Comparison of ENCODE assay signal across 8 mouse cellular contexts in genomic region chr7:98489623-98490084, GRCm38 (mm10). TPM values are rescaled to one million over a fixed set of nuclear protein-coding genes. Genes with fewer than 3 reads are reported as not detected.
DNase-seq lines count a peak whose midpoint lies in the region; ATAC-seq and TF ChIP-seq lines count a peak whose summit lies in the region.

No protein-coding gene starts in this region.

- ATAC-seq in intestine, postnatal 0 days, result peak; percentile 60
- peak; percentile 79 for ATAC-seq in limb, embryonic 13.5 days (ENCODE audit: low FRiP score, low read depth)
- peak; percentile 88 for ATAC-seq in midbrain, embryonic 13.5 days

- peak; percentile 56 for TF ChIP-seq CTCF in intestine, postnatal 0 days (IDR thresholded peaks at IDR 0.05; ENCODE audit: low read depth)

- under 1% methylated on average over 50 of the region's 50 CpGs for WGBS in intestine, postnatal 0 days
- under 1% methylated on average over 49 of the region's 50 CpGs for WGBS in limb, embryonic 13.5 days
- WGBS in midbrain, embryonic 13.5 days, result under 1% methylated on average over 50 of the region's 50 CpGs

- no peak overlapping the region for H3K27ac ChIP-seq in intestine, postnatal 0 days (ENCODE audit: low read depth, low read length)
- H3K27ac ChIP-seq in limb, embryonic 13.5 days, result no peak overlapping the region
- no peak overlapping the region for H3K27ac ChIP-seq in midbrain, embryonic 13.5 days

- peak overlapping the region; percentile 55 for H3K9ac ChIP-seq in intestine, postnatal 0 days (ENCODE audit: low read depth, low read length)
- peak overlapping the region; percentile 59 for H3K9ac ChIP-seq in limb, embryonic 13.5 days
- H3K9ac ChIP-seq in midbrain, embryonic 13.5 days (replicated peaks), result peak overlapping the region; percentile 66

- H3K4me3 ChIP-seq in intestine, postnatal 0 days (ENCODE audit: low read depth, low read length), result peak overlapping the region; percentile 59
- H3K4me3 ChIP-seq in limb, embryonic 13.5 days, result peak overlapping the region; percentile 49
- H3K4me3 ChIP-seq in midbrain, embryonic 13.5 days (replicated peaks), result peak overlapping the region; percentile 41

- no peaks in the 10 kb centered on the region; the same call in 1 of the 2 replicates for H3K27me3 ChIP-seq in intestine, postnatal 0 days (replicated peaks; ENCODE audit: control insufficient read depth, insufficient read depth, low read length)
- peaks cover 22% of the 10 kb centered on the region; the same call in 1 of the 2 replicates for H3K27me3 ChIP-seq in limb, embryonic 13.5 days
- peaks cover 30% of the 10 kb centered on the region for H3K27me3 ChIP-seq in midbrain, embryonic 13.5 days

- no peaks in the 10 kb centered on the region; the same call in 1 of the 2 replicates for H3K4me1 ChIP-seq in intestine, postnatal 0 days (replicated peaks; ENCODE audit: control insufficient read depth, insufficient read depth, low read length)
- H3K4me1 ChIP-seq in limb, embryonic 13.5 days, result peaks cover 44% of the 10 kb centered on the region
- H3K4me1 ChIP-seq in midbrain, embryonic 13.5 days (replicated peaks), result peaks cover 15% of the 10 kb centered on the region

- peak; percentile 88 for DNase-seq in adrenal gland, postnatal 10 days
- DNase-seq in embryo, embryonic 10.5 days (ENCODE audit: low spot score), result peak; percentile 89
- peak; percentile 87 to 88 for DNase-seq in heart, adult 18-20 months
- peak; percentile 21 for DNase-seq in spleen, adult 12 weeks (ENCODE audit: low spot score)
- no peak for DNase-seq in MN1 (ENCODE audit: low spot score)

- no peaks in the 10 kb centered on the region for H3K9me3 ChIP-seq in intestine, postnatal 0 days (ENCODE audit: control insufficient read depth)
- H3K9me3 ChIP-seq in limb, embryonic 13.5 days, result no peaks in the 10 kb centered on the region
- H3K9me3 ChIP-seq in midbrain, embryonic 13.5 days, result no peaks in the 10 kb centered on the region

- H3K4me2 ChIP-seq in intestine, postnatal 0 days (replicated peaks; ENCODE audit: low read depth), result peak overlapping the region; percentile 82
- peak overlapping the region; percentile 81 for H3K4me2 ChIP-seq in limb, embryonic 13.5 days (replicated peaks)
- peak overlapping the region; percentile 57 for H3K4me2 ChIP-seq in midbrain, embryonic 13.5 days (replicated peaks)

- H3K36me3 ChIP-seq in intestine, postnatal 0 days (ENCODE audit: control insufficient read depth, insufficient read depth), result no peaks in the 10 kb centered on the region
- H3K36me3 ChIP-seq in limb, embryonic 13.5 days, result no peaks in the 10 kb centered on the region
- H3K36me3 ChIP-seq in midbrain, embryonic 13.5 days, result no peaks in the 10 kb centered on the region

RNA-seq across cellular contexts. Expression of gene Lrrc32, which starts 0.6 kb away (rescaled TPM):
- 10 to 100 TPM; 15.2 to 17.3 TPM for total RNA-seq in adrenal gland, postnatal 10 days (2021)
- total RNA-seq in heart, adult 18-20 months (2021), result 1 to 10 TPM; 7.5 to 8.0 TPM
- polyA plus RNA-seq in intestine, postnatal 0 days (2015; fragmentation: Nextera tagmentation; extraction: Ambion mirVana), result 6.3 and 6.9 TPM in 2 replicates
- polyA plus RNA-seq in limb, embryonic 13.5 days (2015; fragmentation: Nextera tagmentation; extraction: Ambion mirVana), result 5.8 and 7.0 TPM in 2 replicates
- polyA plus RNA-seq in midbrain, embryonic 13.5 days (2015; fragmentation: Nextera tagmentation; extraction: Ambion mirVana), result 2.7 and 3.8 TPM in 2 replicates

RNA-seq across cellular contexts. Expression of gene Gucy2d, which starts 49.4 kb away (rescaled TPM):
- under 1 TPM in 1 of 2 experiments, not detected in 1; 0.09 TPM for total RNA-seq in adrenal gland, postnatal 10 days (2021)
- under 1 TPM in 1 of 2 experiments, not detected in 1; 0.07 TPM for total RNA-seq in heart, adult 18-20 months (2021)
- polyA plus RNA-seq in intestine, postnatal 0 days (2015; fragmentation: Nextera tagmentation; extraction: Ambion mirVana), result 4.1 and 4.5 TPM in 2 replicates
- polyA plus RNA-seq in limb, embryonic 13.5 days (2015; fragmentation: Nextera tagmentation; extraction: Ambion mirVana), result not detected in 2 replicates
- polyA plus RNA-seq in midbrain, embryonic 13.5 days (2015; fragmentation: Nextera tagmentation; extraction: Ambion mirVana), result not detected in 2 replicates
